Comparison of ENCODE assay signal across 21 mouse cellular contexts in genomic region chr3:60631754-60632153, GRCm38 (mm10).
A peak's percentile ranks its signal among the peaks of the same experiment; 100 is the strongest.
DNase-seq lines count a peak whose midpoint lies in the region; ATAC-seq and TF ChIP-seq lines count a peak whose summit lies in the region.
"Had no signal": no experiment of that assay in that cellular context is flagged by ENCODE, and none has a peak within 500 bp of the region (broad histone marks: within the 10 kb centered on the region; RNA-seq: fewer than 3 reads in every experiment).

No protein-coding gene starts in this region.

- DNase-seq in intestine, embryonic 14.5 days (ENCODE audit: low spot score), result no peak
- no peak for DNase-seq in liver, embryonic 14.5 days (ENCODE audit: low read depth in 3 of 3, low spot score in 3 of 3)
- no peak for DNase-seq in neural tube, embryonic 10.5 days (ENCODE audit: extremely low spot score, low spot score)
- DNase-seq: adrenal gland, postnatal 36 days; cerebellum, adult 9-10 months; forebrain, postnatal 0 days; gastrocnemius, postnatal 14 days; heart, adult 18-20 months; heart, postnatal 10 days; kidney, postnatal 14 days had no signal

- WGBS in intestine, embryonic 14.5 days, result 89% methylated on average over 5 of the region's 5 CpGs
- 81% methylated on average over 5 of the region's 5 CpGs for WGBS in intestine, embryonic 16.5 days
- WGBS in liver, embryonic 14.5 days (ENCODE audit: insufficient replicate concordance), result 70% methylated on average over 5 of the region's 5 CpGs
- WGBS in liver, embryonic 12.5 days (ENCODE audit: insufficient replicate concordance), result 70% methylated on average over 5 of the region's 5 CpGs
- 92% methylated on average over 5 of the region's 5 CpGs for WGBS in neural tube, embryonic 14.5 days

- H3K27me3 ChIP-seq in intestine, embryonic 14.5 days (replicated peaks; ENCODE audit: control insufficient read depth, insufficient read depth, low read length), result no peaks in the 10 kb centered on the region
- no peaks in the 10 kb centered on the region for H3K27me3 ChIP-seq in intestine, embryonic 16.5 days (replicated peaks; ENCODE audit: control insufficient read depth, insufficient read depth, low read length)
- no peaks in the 10 kb centered on the region for H3K27me3 ChIP-seq in liver, embryonic 14.5 days (ENCODE audit: control insufficient read depth, insufficient read depth, low read length)
- H3K27me3 ChIP-seq in liver, embryonic 12.5 days (replicated peaks), result no peaks in the 10 kb centered on the region
- no peaks in the 10 kb centered on the region for H3K27me3 ChIP-seq in neural tube, embryonic 14.5 days (ENCODE audit: control insufficient read depth, insufficient read depth, low read length)
- H3K27me3 ChIP-seq: heart, embryonic 12.5 days; limb, embryonic 12.5 days; liver, embryonic 15.5 days; midbrain, embryonic 12.5 days had no signal

- no peaks in the 10 kb centered on the region for H3K4me1 ChIP-seq in intestine, embryonic 14.5 days (replicated peaks; ENCODE audit: control insufficient read depth, insufficient read depth, low read length)
- no peaks in the 10 kb centered on the region for H3K4me1 ChIP-seq in intestine, embryonic 16.5 days (ENCODE audit: control insufficient read depth, insufficient read depth, low read length)
- H3K4me1 ChIP-seq in liver, embryonic 14.5 days (replicated peaks; ENCODE audit: control insufficient read depth in 2 of 2, insufficient read depth in 2 of 2, low read length in 1 of 2), result no peaks in the 10 kb centered on the region
- H3K4me1 ChIP-seq in liver, embryonic 12.5 days, result no peaks in the 10 kb centered on the region
- no peaks in the 10 kb centered on the region for H3K4me1 ChIP-seq in neural tube, embryonic 14.5 days (ENCODE audit: control insufficient read depth, insufficient read depth, low read length)
- H3K4me1 ChIP-seq: heart, embryonic 12.5 days; limb, embryonic 12.5 days; liver, embryonic 15.5 days; midbrain, embryonic 12.5 days had no signal

- no peaks in the 10 kb centered on the region for H3K9me3 ChIP-seq in intestine, embryonic 14.5 days (ENCODE audit: control insufficient read depth, low read length)
- H3K9me3 ChIP-seq in intestine, embryonic 16.5 days (ENCODE audit: control insufficient read depth, low read length), result no peaks in the 10 kb centered on the region
- H3K9me3 ChIP-seq in liver, embryonic 14.5 days (ENCODE audit: control insufficient read depth, low read length), result no peaks in the 10 kb centered on the region
- no peaks in the 10 kb centered on the region for H3K9me3 ChIP-seq in liver, embryonic 12.5 days (replicated peaks)
- no peaks in the 10 kb centered on the region for H3K9me3 ChIP-seq in neural tube, embryonic 14.5 days (ENCODE audit: control insufficient read depth, low read length)
- H3K9me3 ChIP-seq: heart, embryonic 12.5 days; limb, embryonic 12.5 days; liver, embryonic 15.5 days; midbrain, embryonic 12.5 days had no signal

- no peak overlapping the region for H3K9ac ChIP-seq in intestine, embryonic 14.5 days (ENCODE audit: low read length)
- H3K9ac ChIP-seq in intestine, embryonic 16.5 days (ENCODE audit: low read depth, low read length), result no peak overlapping the region
- no peak overlapping the region for H3K9ac ChIP-seq in liver, embryonic 14.5 days (replicated peaks)
- H3K9ac ChIP-seq in liver, embryonic 12.5 days, result no peak overlapping the region
- H3K9ac ChIP-seq in neural tube, embryonic 14.5 days (replicated peaks; ENCODE audit: low read depth, low read length), result no peak overlapping the region
- H3K9ac ChIP-seq: forebrain, postnatal 0 days; heart, embryonic 12.5 days; limb, embryonic 12.5 days; liver, embryonic 15.5 days; midbrain, embryonic 12.5 days had no signal

- peaks cover 22% of the 10 kb centered on the region for H3K36me3 ChIP-seq in intestine, embryonic 14.5 days (ENCODE audit: control insufficient read depth, insufficient read depth, low read length)
- H3K36me3 ChIP-seq in intestine, embryonic 16.5 days (ENCODE audit: control insufficient read depth, insufficient read depth, low read length), result no peaks in the 10 kb centered on the region; the same call in 1 of the 2 replicates
- H3K36me3 ChIP-seq in liver, embryonic 14.5 days (replicated peaks; ENCODE audit: control insufficient read depth, insufficient read depth, low read depth), result peaks cover 13% of the 10 kb centered on the region
- peaks cover 27% of the 10 kb centered on the region for H3K36me3 ChIP-seq in liver, embryonic 12.5 days
- H3K36me3 ChIP-seq in neural tube, embryonic 14.5 days (ENCODE audit: control insufficient read depth, insufficient read depth, low read length), result no peaks in the 10 kb centered on the region
- H3K36me3 ChIP-seq: midbrain, embryonic 12.5 days had no signal

- TF ChIP-seq EP300 in liver, embryonic 14.5 days (IDR thresholded peaks at IDR 0.05; ENCODE audit: low read depth), result no peak

- no peak overlapping the region for H3K4me3 ChIP-seq in intestine, embryonic 14.5 days (ENCODE audit: low read depth, low read length)
- H3K4me3 ChIP-seq in intestine, embryonic 16.5 days (ENCODE audit: low read length), result no peak overlapping the region
- no peak overlapping the region for H3K4me3 ChIP-seq in liver, embryonic 14.5 days (ENCODE audit: insufficient read depth in 1 of 2, low read depth in 2 of 2, low read length in 2 of 2)
- H3K4me3 ChIP-seq in liver, embryonic 12.5 days, result no peak overlapping the region
- H3K4me3 ChIP-seq in neural tube, embryonic 14.5 days (ENCODE audit: low read depth, low read length), result no peak overlapping the region
- H3K4me3 ChIP-seq: heart, embryonic 12.5 days; layer of hippocampus, adult 2 months; limb, embryonic 12.5 days; liver, embryonic 15.5 days; midbrain, embryonic 12.5 days had no signal

- H3K27ac ChIP-seq in intestine, embryonic 14.5 days (ENCODE audit: low read depth), result no peak overlapping the region
- no peak overlapping the region for H3K27ac ChIP-seq in intestine, embryonic 16.5 days (ENCODE audit: low read length)
- H3K27ac ChIP-seq in liver, embryonic 14.5 days, result no peak overlapping the region
- no peak overlapping the region for H3K27ac ChIP-seq in liver, embryonic 12.5 days
- H3K27ac ChIP-seq in neural tube, embryonic 14.5 days (ENCODE audit: low read depth, low read length), result no peak overlapping the region
- H3K27ac ChIP-seq: layer of hippocampus, adult 2 months; limb, embryonic 12.5 days; liver, embryonic 15.5 days; midbrain, embryonic 12.5 days had no signal

- H3K4me2 ChIP-seq in intestine, embryonic 14.5 days (ENCODE audit: low read length), result no peak overlapping the region
- no peak overlapping the region for H3K4me2 ChIP-seq in intestine, embryonic 16.5 days (ENCODE audit: low read depth, low read length)
- no peak overlapping the region for H3K4me2 ChIP-seq in liver, embryonic 14.5 days (ENCODE audit: low read depth)
- no peak overlapping the region for H3K4me2 ChIP-seq in liver, embryonic 12.5 days
- no peak overlapping the region for H3K4me2 ChIP-seq in neural tube, embryonic 14.5 days (ENCODE audit: low read depth, low read length)
- H3K4me2 ChIP-seq: heart, embryonic 12.5 days; limb, embryonic 12.5 days; liver, embryonic 15.5 days; midbrain, embryonic 12.5 days had no signal

- no peak for TF ChIP-seq CTCF in liver, embryonic 14.5 days (IDR thresholded peaks at IDR 0.05; ENCODE audit: low read depth)

- ATAC-seq in intestine, embryonic 14.5 days (replicated peaks; ENCODE audit: low FRiP score, low TSS enrichment, low read depth), result 0 out of 2 replicates have a peak, but pooled peaks have one; percentile 36
- no peak for ATAC-seq in intestine, embryonic 16.5 days
- ATAC-seq in liver, embryonic 14.5 days (ENCODE audit: insufficient read depth), result 0 out of 2 replicates have a peak, but pooled peaks have one; percentile 23
- ATAC-seq in liver, embryonic 12.5 days, result no peak
- peak; percentile 44; the same call in 1 of the 2 replicates for ATAC-seq in neural tube, embryonic 14.5 days (ENCODE audit: low read depth)
- ATAC-seq in activated CD4-positive, CD25-positive, alpha-beta regulatory T cell, adult 4 months, result no peak
- ATAC-seq: forebrain, postnatal 0 days; inflammation-experienced regulatory T-cells, adult 6 months; lung, postnatal 0 days had no signal

Comparison
In these comparisons a context has a peak if more than half of its experiments do, and no peak if none do; other contexts are left out.
1. ATAC-seq: peak in intestine, embryonic 14.5 days (single experiment), liver, embryonic 14.5 days (single experiment) and neural tube, embryonic 14.5 days (single experiment); none in intestine, embryonic 16.5 days (single experiment), liver, embryonic 12.5 days (single experiment) and activated CD4-positive, CD25-positive, alpha-beta regulatory T cell, adult 4 months (single experiment).